Mouse (Mus musculus): ENCODE results near the gene Stau1. TPM values are rescaled to one million over a fixed set of nuclear protein-coding genes. Genes with fewer than 3 reads are reported as not detected.

The Stau1 gene
- polyA plus RNA-seq, 1 experiment from 2014 or later = 124 TPM

DNA sequence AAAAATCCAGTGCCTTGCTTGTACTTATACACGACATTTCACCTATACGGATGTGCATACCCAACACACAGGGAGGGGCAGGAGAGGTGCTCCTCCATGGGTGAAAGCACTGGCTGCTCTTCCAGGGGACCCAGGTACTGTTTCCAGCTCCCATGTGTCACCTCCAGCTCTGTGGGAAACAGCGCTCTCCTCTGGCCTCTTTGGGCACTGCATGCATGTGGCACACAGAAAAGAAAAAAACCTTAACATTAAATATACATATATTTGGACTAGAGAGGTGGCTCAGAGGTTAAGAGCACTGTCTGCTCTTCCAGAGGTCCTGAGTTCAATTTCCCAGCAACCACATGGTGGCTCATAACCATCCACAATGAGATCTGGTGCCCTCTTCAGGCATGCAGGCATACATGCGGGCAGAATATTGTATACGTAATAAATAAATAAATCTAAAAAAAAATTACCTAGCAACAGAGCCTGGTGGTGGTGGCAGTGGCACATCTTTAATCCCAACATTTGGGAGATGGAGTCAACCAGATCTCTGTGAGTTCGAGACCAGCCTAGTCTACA lies 92.3 kb downstream of the Stau1 start:
- Histone ChIP-seq H3K4me2 (replicated peaks) (no peak overlapping the region), H3K9ac (replicated peaks) (no peak overlapping the region), H3K36me3 (no peaks in the 10 kb centered on the region), H3K4me1 (peaks cover 16% of the 10 kb centered on the region), H3K27ac (replicated peaks) (no peak overlapping the region), H3K27me3 (no peaks in the 10 kb centered on the region), H3K9me3 (no peaks in the 10 kb centered on the region), H3K4me3 (no peak overlapping the region)
- WGBS = 91% methylated on average over 6 of the region's 6 CpGs
- no peak for ATAC-seq (replicated peaks)

DNA sequence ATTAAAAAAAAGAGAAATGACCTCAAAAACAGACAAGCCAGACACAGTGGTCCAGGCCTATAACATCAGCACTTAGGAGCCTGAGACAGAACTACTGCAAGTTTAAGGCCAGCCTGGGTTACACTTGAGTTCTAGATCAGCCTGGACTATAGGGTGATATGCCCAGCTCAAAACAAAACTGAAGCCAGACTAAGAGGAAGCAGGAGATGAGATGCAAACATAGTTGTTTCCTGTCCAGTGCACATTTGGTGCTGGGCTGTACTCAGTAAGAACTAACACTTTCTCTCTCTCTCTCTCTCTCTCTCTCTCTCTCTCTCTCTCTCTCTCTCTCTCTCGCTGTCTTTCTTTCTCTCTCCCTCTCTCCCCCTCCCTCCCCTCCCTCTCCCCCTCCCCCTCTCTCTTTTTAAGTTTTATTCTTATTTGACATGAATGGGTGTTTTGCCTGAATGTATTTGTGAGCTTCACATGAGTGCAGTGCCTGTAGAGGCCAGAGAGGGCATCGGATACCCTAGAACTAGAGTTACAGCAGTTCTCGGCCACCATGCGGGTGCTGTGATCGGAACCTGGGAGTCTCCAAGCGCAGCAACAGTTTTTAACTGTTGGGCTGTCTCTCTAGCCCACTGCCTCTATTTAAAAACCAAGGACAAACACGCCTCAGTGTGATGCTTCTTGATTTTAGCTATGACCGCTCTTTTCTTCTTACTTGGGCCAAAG lies 95.2 kb downstream of the Stau1 start:
- no peaks in the 10 kb centered on the region for H3K27me3 ChIP-seq
- 89% methylated on average over 8 of the region's 8 CpGs for WGBS
- H3K36me3 ChIP-seq = no peaks in the 10 kb centered on the region
- H3K4me3 ChIP-seq = no peak overlapping the region
- H3K4me1 ChIP-seq = no peaks in the 10 kb centered on the region
- no peak for ATAC-seq (replicated peaks)
- no peak overlapping the region for H3K4me2 ChIP-seq (replicated peaks)
- no peak overlapping the region for H3K9ac ChIP-seq (replicated peaks)
- H3K9me3 ChIP-seq = no peaks in the 10 kb centered on the region
- H3K27ac ChIP-seq (replicated peaks) = no peak overlapping the region

DNA sequence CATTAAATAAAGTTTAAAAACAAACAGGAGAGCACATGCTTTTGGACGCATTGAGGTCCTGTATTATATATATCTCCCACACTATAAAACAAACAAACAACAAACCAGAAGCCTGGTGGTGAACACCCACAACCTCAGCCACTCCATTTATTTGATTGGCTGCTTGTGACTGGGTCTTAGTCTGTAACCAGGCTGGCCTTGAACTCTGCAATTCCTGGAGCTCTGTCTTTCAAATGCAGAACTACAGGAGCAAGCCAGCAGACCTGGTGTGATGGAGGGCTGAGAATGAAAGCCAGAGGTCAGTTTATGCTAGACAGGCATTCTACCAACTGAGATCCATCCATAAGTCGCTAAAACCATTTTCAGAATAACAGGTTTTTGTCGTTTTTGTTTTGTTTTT lies 96.4 kb downstream of the Stau1 start:
- Histone ChIP-seq H3K9me3 (no peaks in the 10 kb centered on the region), H3K27ac (replicated peaks) (no peak overlapping the region), H3K4me3 (no peak overlapping the region), H3K4me2 (replicated peaks) (no peak overlapping the region), H3K4me1 (no peaks in the 10 kb centered on the region), H3K36me3 (0 out of 2 replicates have a peak, but pooled peaks cover under 1% of the 10 kb centered on the region), H3K9ac (replicated peaks) (no peak overlapping the region), H3K27me3 (no peaks in the 10 kb centered on the region)
- ATAC-seq (replicated peaks) = no peak
- WGBS = 76% methylated on average over 3 of the region's 3 CpGs

DNA sequence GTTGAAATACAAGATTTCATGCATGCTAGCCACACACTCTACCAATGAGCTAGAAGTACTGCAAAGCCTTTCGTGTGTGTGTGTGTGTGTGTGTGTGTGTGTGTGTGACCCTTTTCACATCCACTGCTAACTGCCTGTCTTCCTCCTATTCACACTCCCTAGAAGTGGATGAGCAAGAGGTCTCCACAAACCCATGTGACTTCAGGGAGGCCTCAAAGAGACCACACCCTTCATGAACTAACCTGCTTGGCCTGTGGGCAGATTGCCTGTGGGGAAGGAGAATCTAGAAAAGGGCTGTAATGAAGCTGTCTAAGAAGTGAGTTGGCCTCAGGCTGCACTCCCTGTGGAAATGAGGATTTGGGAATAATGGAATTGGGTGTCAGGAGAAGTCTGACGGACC lies 96.9 kb downstream of the Stau1 start:
- no peaks in the 10 kb centered on the region for H3K27me3 ChIP-seq
- no peak overlapping the region for H3K27ac ChIP-seq (replicated peaks)
- H3K36me3 ChIP-seq = peaks cover 6% of the 10 kb centered on the region; the same call in 1 of the 2 replicates
- ATAC-seq (replicated peaks) = no peak
- WGBS = 85% methylated on average over 2 of the region's 2 CpGs
- H3K4me2 ChIP-seq (replicated peaks) = no peak overlapping the region
- H3K4me1 ChIP-seq = no peaks in the 10 kb centered on the region
- H3K9me3 ChIP-seq = no peaks in the 10 kb centered on the region
- no peak overlapping the region for H3K4me3 ChIP-seq
- H3K9ac ChIP-seq (replicated peaks) = no peak overlapping the region

Other genes starting within 250 kb of the Stau1 start
- 8.2 and 9.8 TPM in 2 replicates for gene Trp53rkb, start 203.8 kb downstream of the Stau1 start, polyA plus RNA-seq (2015; fragmentation: Nextera tagmentation; extraction: Ambion mirVana)
- 2.9 and 3.0 TPM in 2 replicates for gene Arfgef2, start 190.7 kb downstream of the Stau1 start, polyA plus RNA-seq (2015; fragmentation: Nextera tagmentation; extraction: Ambion mirVana)
- gene Cse1l, start 90.3 kb downstream of the Stau1 start, polyA plus RNA-seq (2015; fragmentation: Nextera tagmentation; extraction: Ambion mirVana) = 101 TPM in 2 replicates
- 41.3 and 42.8 TPM in 2 replicates for gene Ddx27, start 18.9 kb upstream of the Stau1 start, polyA plus RNA-seq (2015; fragmentation: Nextera tagmentation; extraction: Ambion mirVana)
- 7.2 and 7.3 TPM in 2 replicates for gene Znfx1, start 66.7 kb upstream of the Stau1 start, polyA plus RNA-seq (2015; fragmentation: Nextera tagmentation; extraction: Ambion mirVana)
- 2.2 and 2.4 TPM in 2 replicates for gene Kcnb1, start 193.9 kb upstream of the Stau1 start, polyA plus RNA-seq (2015; fragmentation: Nextera tagmentation; extraction: Ambion mirVana)
- 2.7 and 3.6 TPM in 2 replicates for gene Ptgis, start 244.3 kb upstream of the Stau1 start, polyA plus RNA-seq (2015; fragmentation: Nextera tagmentation; extraction: Ambion mirVana)

Data from forebrain, embryonic 15.5 days (tissue).